Mouse (Mus musculus) frontal cortex, postnatal 36 days (tissue): ENCODE data around the gene Casp9.

Experiments
- DNase-seq, 2 experiments: peaks; one replicate each; pipeline ENCODE4 v3.0.0; 2022; ENCODE audit warnings: low spot score in 2 of 2

The Casp9 gene

DNA sequence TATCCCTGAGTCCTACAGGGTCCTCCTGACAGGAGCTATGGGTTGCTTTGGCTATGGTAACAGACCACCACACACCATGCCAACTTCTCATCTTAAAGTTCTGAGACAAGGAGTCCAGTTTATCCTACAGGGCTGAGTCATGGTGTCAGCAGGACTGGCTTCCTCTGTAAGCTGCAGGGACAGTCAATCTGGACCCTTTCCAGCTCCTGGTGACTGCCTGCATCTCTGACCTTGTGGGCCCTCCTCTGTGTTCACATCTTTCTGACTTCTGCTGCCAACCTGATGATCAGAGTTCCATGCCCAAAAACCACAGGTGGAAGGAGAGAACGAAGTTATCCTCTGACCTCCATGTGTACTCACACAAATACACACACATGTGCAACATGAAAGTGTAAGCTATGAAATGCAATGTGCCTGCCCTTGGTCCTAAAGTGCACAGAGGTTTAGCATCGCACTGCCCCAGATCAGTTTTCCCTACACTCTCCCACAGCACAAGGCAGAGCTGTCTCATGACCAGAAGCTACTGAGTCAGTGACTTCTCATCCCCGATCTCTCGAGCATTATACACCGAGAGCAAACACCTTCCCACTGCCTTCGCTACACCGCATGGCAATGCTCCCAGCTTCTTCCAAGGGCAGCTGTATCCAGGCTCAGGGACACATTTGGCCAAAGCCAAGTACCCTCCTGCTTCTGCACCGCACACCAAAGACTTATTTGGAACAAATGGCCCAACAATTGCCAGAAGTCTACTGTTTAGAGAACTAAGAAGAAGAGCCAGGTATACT lies 12.0 kb upstream of the Casp9 start:
- no peak for DNase-seq

DNA sequence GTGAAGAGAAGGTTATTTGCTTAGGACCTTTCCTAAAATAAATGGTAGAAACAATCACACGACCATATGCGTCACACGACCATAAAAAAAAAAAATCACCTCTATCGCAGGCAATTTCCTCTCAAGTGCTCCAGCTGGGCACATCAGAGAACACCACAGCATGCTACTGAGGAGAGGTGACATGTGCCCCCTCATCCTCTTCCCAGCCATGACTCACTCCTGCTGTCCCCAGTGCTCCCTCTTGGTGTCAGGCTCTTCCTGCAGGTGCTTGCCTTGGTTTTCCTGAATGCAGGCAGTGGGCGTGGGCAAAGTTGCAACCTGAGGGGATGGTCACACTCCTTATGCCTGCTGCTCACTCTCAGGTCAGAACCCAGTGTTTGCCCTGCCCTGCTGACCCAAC lies 8.6 kb upstream of the Casp9 start:
- no peak for DNase-seq

DNA sequence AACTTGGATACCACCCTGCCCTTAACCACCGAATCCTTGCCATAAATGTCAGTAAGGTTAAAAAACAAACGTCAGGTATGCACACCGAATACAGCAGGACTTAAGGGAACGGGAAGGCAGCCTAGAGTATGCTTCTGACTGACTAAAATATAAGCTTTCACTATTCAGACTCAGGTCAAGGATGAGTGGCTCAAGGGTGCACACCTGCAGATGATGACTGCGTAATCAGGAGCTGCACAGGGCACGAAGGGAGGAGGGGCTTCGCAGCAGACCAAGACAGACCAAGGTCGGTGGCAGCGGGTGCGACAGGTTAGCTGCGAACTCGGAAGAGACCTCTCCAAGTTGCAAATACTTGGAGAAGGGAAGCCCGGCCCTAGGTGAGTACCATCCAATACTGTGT lies 7.3 kb upstream of the Casp9 start:
- DNase-seq = no peak

DNA sequence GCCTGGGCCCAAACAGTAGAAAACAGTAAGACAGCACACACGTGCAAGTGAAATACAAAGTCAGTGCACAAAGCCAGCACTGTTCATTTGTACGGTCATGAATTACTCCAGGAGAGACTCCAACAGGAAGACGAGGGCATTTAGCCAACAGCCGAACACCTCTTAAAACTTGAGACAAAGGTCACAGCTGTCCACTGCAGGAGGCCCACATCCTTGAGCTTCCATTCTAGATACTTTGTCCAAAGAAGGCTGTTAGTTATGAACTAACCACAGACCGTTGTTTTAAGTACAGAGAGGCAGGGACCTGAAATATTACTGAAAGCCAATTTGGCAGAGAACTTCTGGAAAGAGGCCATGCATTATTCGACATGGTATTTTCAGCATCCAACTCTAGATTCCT lies 6.4 kb upstream of the Casp9 start:
- no peak for DNase-seq

DNA sequence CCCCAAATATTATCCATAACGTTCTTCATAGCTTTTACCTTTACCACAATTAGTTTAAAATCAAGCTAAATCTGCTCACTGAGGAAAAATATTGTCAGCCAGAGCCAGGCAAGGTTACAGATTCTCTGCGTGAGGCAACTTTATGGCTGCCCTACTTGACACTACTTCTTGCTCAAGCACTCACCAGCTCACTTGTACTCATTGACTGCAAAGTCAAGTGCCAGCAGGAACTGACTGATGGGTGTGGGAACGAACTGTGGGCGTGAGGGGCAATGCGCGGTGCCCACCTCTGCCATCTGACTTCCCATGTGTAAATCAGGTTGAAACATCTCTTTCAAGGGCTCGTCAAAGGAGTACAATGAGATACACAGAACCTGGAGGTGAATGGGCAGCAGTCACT lies 6.0 kb upstream of the Casp9 start:
- DNase-seq = no peak

DNA sequence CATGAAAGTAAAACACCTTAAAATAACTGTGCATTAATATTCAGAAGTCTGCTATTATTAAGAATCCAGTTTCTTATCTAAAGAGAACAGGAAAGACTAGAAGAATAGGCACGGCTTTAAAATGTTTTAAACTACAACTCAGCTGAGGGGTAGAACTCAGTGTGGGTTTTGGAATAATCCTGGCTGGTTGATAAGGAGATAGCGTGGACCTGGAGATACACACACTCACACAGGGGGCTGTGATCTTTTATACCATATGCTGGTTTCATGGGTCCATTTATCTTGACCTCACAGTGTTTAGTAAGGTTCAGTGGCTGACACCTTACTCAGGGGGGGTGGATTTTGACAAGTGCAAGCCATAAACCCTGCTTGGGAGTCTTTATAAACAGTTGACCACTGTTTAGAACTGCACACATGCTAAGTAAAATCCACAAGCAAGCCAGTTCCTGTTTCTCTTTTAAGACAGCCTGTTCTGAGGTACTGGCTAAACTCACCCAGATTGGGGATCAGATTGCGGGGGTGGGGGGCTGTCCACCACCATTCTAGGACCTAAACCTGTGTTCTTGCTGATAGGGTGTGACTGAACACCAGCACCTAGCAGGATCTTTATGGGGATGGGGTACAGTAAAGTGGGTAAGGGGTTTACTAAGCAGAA lies 3.7 kb upstream of the Casp9 start:
- DNase-seq = no peak

DNA sequence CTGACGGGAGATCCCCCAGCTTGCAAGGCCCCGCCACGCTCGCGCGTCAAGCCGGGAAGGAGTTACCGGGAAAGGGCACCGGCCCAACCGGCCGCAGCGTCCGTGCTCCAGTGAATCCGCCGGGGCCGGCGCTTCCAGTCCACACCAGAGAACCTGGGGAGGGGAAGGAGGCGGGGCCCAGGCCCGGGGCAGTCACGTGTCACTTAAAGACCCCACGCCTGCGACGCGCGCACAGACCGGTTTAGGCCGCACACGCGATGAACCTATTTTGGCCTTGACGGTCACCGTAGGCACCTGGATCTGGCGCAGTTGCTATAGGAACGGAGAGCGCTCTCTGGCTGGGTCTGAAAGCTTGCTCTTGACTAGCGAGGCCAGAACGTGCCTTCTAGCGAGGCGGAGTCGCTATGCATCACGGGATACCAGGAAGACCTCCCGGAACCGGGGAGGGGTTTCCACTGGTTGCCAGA lies 2.9 kb upstream of the Casp9 start, which contains the start of gene Dnajc16:
Gene Dnajc16, minus strand, starts transcription at position 408 of the 467 bp plus-strand sequence.
- peak; percentile 98 to 99 for DNase-seq

DNA sequence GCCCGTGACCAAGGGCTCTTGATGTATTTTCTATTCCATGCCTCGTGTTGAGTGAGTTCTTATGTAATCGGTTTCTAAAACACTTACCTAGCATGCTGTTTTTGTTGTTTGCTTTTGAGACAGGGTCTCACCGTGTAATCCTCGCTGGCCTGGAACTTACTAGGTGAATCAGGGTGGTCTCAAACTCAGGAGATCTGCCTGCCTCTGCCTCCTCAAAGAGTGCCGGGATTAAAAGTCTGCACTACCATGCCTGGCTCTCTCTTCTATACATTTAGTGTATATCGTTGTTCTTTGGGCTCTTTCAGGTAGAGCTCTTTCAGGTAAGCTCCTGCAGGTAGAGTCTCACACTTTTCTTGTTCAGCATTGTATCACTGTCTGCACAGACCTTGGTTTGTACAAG lies 1.9 kb upstream of the Casp9 start:
- no peak for DNase-seq

DNA sequence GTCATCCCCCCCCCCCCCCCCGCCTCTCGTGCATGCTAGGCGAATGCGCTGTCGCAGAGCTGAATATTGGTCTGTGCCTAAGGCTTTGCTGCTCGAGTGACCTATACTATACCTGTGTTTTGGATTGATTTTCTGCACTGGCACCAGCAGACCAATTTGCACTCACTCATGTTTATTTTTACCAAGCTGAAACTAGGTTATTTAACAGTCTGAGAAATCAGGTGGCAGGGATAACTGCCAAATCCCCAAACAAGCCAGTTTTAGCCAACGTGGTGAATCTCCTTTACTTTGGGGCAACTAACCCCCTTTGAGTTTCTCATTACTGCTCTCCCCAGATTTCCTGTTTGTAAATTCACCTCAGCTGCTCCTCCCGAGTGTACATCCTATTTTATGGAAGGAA lies 1.5 kb upstream of the Casp9 start:
- DNase-seq = no peak

DNA sequence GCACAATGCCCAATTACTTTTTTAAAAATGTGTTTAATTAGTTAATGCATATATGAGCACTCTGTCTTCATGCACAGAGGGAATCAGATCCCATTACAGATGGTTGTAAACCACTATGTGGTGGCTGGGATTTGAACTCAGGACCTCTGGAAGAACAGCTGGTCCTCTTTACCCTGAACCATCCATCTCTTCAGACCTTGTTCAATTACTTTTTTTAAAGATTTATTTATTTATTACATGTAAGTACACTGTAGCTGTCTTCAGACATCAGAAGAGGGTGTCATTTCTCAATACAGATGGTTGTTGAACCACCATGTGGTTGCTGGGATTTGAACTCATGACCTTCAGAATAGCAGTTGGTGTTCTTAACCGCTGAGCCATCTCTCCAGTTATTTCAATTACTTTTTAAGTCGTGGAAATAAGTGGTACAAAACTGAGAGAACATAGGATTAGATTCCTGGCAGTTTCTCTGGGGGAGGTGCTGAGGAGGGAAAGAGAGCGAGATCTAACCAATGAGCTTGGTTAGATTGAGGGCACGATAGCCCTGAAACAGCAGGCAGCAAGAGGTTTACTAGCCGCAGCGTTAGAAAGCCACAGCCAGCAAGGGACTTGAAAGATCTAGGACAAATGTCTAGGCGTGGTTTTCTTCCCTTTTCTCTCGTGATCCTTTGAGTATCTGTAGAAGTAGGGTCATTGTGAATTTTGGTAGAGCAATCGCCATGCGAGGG lies 694 bp upstream of the Casp9 start:
- no peak for DNase-seq

DNA sequence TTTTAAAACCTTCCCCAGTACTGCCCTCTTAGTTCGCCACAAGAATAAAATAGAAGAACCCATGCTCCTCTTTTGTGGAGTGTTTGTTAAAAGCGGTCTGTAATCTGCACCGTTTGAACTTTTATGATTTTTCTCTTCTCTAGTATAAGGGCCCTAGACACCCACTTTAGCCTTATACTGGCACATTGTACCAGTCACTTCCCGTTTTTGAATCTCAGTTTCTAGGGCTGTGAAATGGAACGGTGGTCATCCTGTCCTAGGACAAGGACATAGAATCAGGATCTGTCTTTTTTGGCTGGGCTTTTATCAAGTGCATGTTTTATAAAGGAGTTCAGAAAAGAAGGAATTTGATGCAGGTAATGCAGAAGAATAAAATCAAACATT lies 732 bp downstream of the Casp9 start:
- no peak for DNase-seq

DNA sequence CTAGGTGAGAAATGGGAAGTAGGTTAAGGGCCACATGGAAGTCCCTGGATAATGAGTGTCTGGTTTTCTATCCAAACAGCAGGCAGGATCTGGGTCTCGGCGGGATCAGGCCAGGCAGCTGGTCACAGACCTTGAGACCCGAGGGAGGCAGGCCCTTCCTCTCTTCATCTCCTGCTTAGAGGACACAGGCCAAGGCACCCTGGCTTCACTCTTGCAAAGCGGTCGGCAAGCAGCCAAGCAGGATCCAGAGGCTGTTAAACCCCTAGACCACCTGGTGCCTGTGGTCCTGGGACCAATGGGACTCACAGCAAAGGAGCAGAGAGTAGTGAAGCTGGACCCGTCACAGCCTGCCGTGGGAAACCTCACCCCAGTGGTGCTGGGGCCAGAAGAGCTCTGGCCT lies 2.9 kb downstream of the Casp9 start:
- no peak for DNase-seq

DNA sequence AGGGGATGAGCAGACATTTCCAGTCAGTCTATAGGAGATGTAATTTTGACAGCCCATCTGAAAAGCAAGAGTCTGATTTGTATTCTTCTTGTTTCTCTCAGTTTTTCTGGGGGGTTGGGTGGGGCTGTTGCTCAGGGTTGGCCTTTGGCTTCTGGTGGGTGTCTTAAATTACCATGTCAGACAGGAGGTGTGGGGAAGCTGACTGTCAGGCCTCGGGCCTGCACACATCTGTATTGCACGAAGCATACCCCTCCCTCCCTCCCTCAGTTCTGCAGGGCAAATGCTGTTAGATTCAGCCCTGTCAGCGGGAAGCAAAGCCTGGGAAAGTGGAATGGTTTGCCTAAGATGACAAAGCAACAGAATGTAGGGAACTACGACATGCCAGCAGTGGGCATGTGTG lies 3.5 kb downstream of the Casp9 start:
- DNase-seq = no peak

DNA sequence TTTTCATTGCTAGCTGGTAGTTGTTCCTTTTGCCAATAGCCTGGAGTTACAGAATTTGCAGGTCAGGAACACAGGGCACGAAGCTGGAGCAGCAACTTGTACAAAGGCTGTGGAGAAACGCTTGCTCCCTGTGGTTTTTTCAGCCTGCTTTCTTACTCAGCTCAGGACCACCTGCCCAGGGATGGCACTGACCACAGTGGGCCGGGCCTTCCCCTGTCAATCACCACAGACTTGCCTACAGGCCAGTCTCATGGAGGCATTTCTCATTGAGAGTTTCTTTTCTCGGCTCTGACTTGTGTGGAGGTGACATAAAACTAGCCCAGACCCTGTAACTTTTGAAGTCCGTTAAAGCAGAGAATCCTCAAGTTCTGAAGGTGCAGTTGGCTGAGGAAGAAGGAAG lies 4.1 kb downstream of the Casp9 start:
- no peak for DNase-seq

DNA sequence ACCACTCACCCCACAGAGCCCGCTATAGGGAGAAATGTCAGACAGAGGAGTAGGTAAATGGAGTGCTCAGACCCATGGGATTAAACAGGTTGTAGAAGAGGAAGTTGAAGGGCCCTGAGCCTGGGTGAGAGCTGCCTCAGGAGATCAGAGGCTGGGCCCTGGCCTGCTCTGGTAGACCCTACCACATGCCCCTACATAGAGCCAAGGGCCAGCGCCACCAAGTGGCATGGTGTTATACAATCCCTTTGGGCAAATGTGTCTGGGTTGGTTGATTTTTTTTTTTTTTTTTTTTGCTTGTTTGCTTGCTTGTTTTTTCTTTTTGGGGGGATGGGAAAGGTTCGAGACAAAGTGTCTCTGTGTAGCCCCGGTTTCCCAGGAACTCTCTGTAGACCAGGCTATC lies 10.7 kb downstream of the Casp9 start:
- DNase-seq = no peak

DNA sequence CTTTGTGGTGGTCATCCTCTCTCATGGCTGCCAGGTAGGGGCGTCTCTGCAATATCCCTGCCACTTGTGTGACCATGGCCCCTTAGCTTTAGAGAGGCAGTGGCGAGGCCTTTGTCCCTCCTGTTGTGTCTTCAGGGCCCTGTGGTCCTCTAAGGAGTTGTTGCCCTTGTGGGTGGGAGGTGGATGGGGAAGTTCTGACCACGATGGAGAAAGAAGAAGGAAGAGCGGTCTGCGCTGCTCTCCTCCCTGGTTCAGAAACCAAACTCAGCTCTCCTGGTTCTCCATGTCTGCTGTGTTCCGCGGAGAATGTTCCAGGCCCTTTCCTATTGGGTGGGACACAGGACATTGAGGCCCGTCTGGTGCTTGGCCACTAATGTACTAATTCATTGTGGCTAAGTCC lies 12.5 kb downstream of the Casp9 start:
- DNase-seq = no peak

DNA sequence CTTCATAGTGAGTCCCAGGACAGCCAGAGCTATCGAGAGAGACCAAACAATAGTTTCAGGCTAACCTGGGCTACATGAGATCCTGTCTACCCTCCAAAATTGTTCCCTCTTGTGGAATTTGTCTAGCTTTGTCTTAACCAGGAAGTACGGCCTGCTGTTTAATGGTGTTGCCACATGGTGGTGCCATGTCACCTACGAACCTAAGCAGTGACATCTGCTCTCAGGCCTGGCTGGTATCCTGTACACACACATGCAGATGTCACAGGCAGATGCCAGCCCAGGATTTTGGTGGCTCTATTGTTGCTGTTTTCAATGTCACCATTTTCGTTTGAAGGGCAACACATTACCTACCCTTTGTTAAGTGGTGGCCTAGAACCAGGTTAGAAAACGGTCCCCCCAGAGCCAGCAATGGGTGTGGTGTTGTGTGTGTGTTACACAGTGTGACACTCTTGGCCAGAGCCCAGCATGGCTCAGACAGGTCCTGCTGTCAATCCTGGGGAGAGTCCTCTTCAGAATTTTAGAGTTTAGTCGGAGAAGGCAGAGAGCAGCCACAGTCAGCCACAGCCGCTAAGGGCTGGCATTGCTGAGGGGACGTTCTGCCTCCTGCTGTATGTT lies 16.5 kb downstream of the Casp9 start:
- DNase-seq = no peak

DNA sequence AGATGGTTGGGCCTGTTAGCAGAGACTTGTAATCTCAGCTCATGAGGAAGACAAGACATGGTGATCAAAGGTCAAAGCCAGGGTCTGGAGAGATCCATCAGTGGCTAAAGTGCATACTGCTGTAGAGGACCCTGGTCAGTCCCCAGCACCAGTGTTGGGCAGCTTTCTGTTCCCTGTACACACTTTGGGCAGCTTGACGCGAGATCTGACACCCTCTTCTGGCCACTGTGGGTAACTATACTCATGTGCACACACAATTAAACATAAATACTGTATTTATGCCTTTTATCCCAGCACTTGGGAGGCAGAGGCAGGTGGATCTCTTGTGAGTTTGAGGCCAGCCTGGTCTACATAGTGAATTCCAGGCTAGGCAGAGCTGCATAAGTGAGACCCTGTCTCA lies 17.6 kb downstream of the Casp9 start:
- no peak for DNase-seq

DNA sequence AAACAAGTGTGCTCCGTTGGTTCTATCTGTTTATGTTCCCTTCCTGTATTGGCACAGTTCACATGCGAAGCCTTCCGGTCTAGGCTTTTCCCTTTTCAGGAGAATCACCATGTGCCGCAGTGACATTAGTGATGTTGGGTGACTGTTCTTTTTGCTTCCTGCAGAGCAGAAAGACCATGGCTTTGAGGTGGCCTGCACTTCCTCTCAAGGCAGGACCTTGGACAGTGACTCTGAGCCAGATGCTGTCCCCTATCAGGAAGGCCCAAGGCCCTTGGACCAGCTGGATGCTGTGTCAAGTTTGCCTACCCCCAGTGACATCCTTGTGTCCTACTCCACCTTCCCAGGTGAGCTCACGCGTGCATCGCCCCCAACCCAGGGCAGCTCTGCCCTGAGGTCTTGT lies 18.0 kb downstream of the Casp9 start:
- no peak for DNase-seq

DNA sequence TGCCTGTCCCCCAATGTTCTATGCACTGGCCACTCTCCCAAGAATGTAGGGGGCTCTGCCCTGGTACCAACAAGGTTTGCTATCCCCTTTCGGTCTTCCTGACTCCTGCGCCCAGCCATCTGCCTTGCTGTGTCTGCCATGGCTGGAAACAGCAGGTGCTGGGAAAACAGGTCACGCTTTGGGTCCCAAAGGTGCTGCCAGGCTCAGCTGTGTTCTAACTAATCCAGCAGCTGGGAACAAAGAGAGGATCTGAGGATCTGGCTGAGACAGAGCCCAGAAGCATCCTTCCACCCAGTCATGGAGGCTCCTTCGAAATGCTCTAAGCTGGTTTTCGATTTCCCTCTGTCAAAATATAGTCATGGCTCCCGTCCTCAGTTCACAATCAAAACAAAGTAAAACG lies 22.9 kb downstream of the Casp9 start:
- no peak for DNase-seq

DNA sequence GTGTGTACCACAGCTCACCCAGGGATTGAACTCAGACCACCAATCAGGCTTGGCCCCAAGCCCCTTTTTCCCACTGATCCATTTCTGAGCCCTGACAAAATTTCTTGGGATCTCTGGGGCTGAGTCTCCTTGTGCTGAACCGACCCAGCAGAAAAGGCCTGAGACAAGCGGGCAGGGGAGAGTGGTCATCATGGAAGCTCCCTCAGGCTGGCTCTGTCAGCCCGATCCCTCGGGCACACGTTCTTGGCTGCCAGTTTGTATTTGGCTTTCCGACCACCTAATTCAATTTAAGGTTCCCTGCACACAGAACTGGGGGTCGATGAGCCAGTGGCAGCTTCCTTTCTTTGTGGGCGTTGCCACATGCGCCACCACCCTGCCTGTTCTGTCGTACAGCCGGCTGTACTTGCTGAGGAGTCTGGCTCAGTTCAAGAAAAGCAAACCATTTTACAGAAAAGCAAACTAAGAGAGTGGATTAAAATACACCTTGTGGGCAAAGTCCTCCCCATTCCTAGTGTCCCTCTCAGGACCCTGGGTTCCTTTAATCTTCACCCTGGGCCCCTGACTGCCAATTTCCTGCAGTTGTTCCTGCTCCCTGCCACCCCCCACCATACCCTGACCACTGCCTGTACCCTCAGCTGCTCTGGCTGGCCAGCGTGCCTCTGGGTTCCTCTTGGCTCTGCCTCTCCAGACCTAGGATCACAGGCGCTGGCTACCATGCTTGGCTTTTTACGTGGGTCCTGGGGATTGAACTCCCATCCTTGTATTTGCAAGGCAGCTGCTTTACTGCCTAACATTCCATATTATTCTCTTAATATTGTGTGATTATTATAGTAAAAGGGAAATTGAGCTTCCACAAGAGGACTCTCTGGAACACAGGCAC lies 23.6 kb downstream of the Casp9 start:
- no peak for DNase-seq
